8 mouse cellular contexts compared by ENCODE assay signal in genomic region chr1:134065241-134065809, GRCm38 (mm10). TPM values are rescaled to one million over a fixed set of nuclear protein-coding genes. Genes with fewer than 3 reads are reported as not detected.
DNase-seq lines count a peak whose midpoint lies in the region; ATAC-seq and TF ChIP-seq lines count a peak whose summit lies in the region.

No protein-coding gene starts in this region.

- H3K9ac ChIP-seq in midbrain, postnatal 0 days (replicated peaks; ENCODE audit: low read length, poor library complexity, severe bottlenecking): no peak overlapping the region
- no peak overlapping the region for H3K9ac ChIP-seq in forebrain, embryonic 15.5 days (replicated peaks)
- no peak overlapping the region for H3K9ac ChIP-seq in liver, embryonic 12.5 days

- no peak for TF ChIP-seq CTCF in midbrain, postnatal 0 days (IDR thresholded peaks at IDR 0.05)

- H3K27ac ChIP-seq in midbrain, embryonic 10.5 days (replicated peaks): peak overlapping the region; percentile 98
- no peak overlapping the region for H3K27ac ChIP-seq in midbrain, postnatal 0 days (ENCODE audit: low read depth, low read length)
- peak overlapping the region; percentile 98 for H3K27ac ChIP-seq in forebrain, embryonic 15.5 days (replicated peaks)
- H3K27ac ChIP-seq in liver, embryonic 12.5 days: peak overlapping the region; percentile 73

- no peak for ATAC-seq in midbrain, postnatal 0 days (ENCODE audit: low FRiP score)
- no peak for ATAC-seq in forebrain, embryonic 15.5 days (replicated peaks)
- no peak for ATAC-seq in liver, embryonic 12.5 days

- WGBS in midbrain, embryonic 10.5 days: 78% methylated on average over 4 of the region's 4 CpGs
- WGBS in midbrain, postnatal 0 days: 60% methylated on average over 4 of the region's 4 CpGs
- 73% methylated on average over 4 of the region's 4 CpGs for WGBS in forebrain, embryonic 15.5 days
- WGBS in liver, embryonic 12.5 days (ENCODE audit: insufficient replicate concordance): 23% methylated on average over 4 of the region's 4 CpGs

- peaks cover 92% of the 10 kb centered on the region for H3K4me1 ChIP-seq in midbrain, embryonic 10.5 days
- peaks cover 35% of the 10 kb centered on the region for H3K4me1 ChIP-seq in midbrain, postnatal 0 days (ENCODE audit: insufficient read depth, low read length)
- H3K4me1 ChIP-seq in forebrain, embryonic 15.5 days: peaks cover 64% of the 10 kb centered on the region
- peaks cover 88% of the 10 kb centered on the region for H3K4me1 ChIP-seq in liver, embryonic 12.5 days

- DNase-seq in midbrain, embryonic 10.5 days (ENCODE audit: low spot score): no peak
- DNase-seq in midbrain, postnatal 0 days (ENCODE audit: low spot score): no peak
- peak; percentile 47 to 70 for DNase-seq in natural killer cell, adult 2 months (ENCODE audit: low spot score in 2 of 2)
- no peak for DNase-seq in testis, postnatal 14 days (ENCODE audit: low spot score)
- no peak for DNase-seq in layer of hippocampus, adult 9-10 months (ENCODE audit: low spot score)
- no peak for DNase-seq in cerebellum, postnatal 25 days

- no peak overlapping the region for H3K4me2 ChIP-seq in midbrain, postnatal 0 days (ENCODE audit: low read depth, low read length, poor library complexity, severe bottlenecking)
- H3K4me2 ChIP-seq in forebrain, embryonic 15.5 days (replicated peaks): no peak overlapping the region
- no peak overlapping the region for H3K4me2 ChIP-seq in liver, embryonic 12.5 days

- no peak overlapping the region for H3K4me3 ChIP-seq in midbrain, embryonic 10.5 days
- no peak overlapping the region for H3K4me3 ChIP-seq in midbrain, postnatal 0 days (ENCODE audit: low read depth, low read length)
- H3K4me3 ChIP-seq in forebrain, embryonic 15.5 days: no peak overlapping the region
- no peak overlapping the region for H3K4me3 ChIP-seq in liver, embryonic 12.5 days

- H3K36me3 ChIP-seq in midbrain, embryonic 10.5 days: no peaks in the 10 kb centered on the region
- no peaks in the 10 kb centered on the region for H3K36me3 ChIP-seq in midbrain, postnatal 0 days (ENCODE audit: insufficient read depth, low read length)
- no peaks in the 10 kb centered on the region for H3K36me3 ChIP-seq in forebrain, embryonic 15.5 days
- no peaks in the 10 kb centered on the region for H3K36me3 ChIP-seq in liver, embryonic 12.5 days

- no peaks in the 10 kb centered on the region for H3K9me3 ChIP-seq in midbrain, embryonic 10.5 days (replicated peaks)
- no peaks in the 10 kb centered on the region for H3K9me3 ChIP-seq in midbrain, postnatal 0 days (ENCODE audit: low read length)
- no peaks in the 10 kb centered on the region for H3K9me3 ChIP-seq in forebrain, embryonic 15.5 days
- H3K9me3 ChIP-seq in liver, embryonic 12.5 days (replicated peaks): no peaks in the 10 kb centered on the region

- H3K27me3 ChIP-seq in midbrain, embryonic 10.5 days (ENCODE audit: low read depth, poor library complexity, severe bottlenecking): no peaks in the 10 kb centered on the region
- no peaks in the 10 kb centered on the region for H3K27me3 ChIP-seq in midbrain, postnatal 0 days (ENCODE audit: insufficient read depth, low read length)
- no peaks in the 10 kb centered on the region for H3K27me3 ChIP-seq in forebrain, embryonic 15.5 days
- H3K27me3 ChIP-seq in liver, embryonic 12.5 days (replicated peaks): peaks cover 71% of the 10 kb centered on the region

RNA-seq across cellular contexts. Expression of gene Btg2, which starts 13.6 kb away (rescaled TPM):
- polyA plus RNA-seq in midbrain, embryonic 10.5 days (2016; fragmentation: Nextera tagmentation; extraction: Ambion mirVana): 107 and 161 TPM in 2 replicates
- total RNA-seq in midbrain, postnatal 0 days (2014; rRNA removed): 12.0 and 19.8 TPM in 2 replicates
- polyA plus RNA-seq in midbrain, postnatal 0 days (2015; fragmentation: Nextera tagmentation; extraction: Ambion mirVana): 8.9 and 9.9 TPM in 2 replicates
- 69.4 and 76.8 TPM in 2 replicates for polyA plus RNA-seq in forebrain, embryonic 15.5 days (2015; fragmentation: Nextera tagmentation; extraction: Ambion mirVana)
- polyA plus RNA-seq in liver, embryonic 12.5 days (2016; fragmentation: Nextera tagmentation; extraction: Ambion mirVana): 78.2 and 80.8 TPM in 2 replicates

RNA-seq across cellular contexts. Expression of gene Fmod, which starts 28.3 kb away (rescaled TPM):
- 2.8 and 6.5 TPM in 2 replicates for polyA plus RNA-seq in midbrain, embryonic 10.5 days (2016; fragmentation: Nextera tagmentation; extraction: Ambion mirVana)
- total RNA-seq in midbrain, postnatal 0 days (2014; rRNA removed): 17.0 and 17.1 TPM in 2 replicates
- 24.8 and 26.3 TPM in 2 replicates for polyA plus RNA-seq in midbrain, postnatal 0 days (2015; fragmentation: Nextera tagmentation; extraction: Ambion mirVana)
- polyA plus RNA-seq in forebrain, embryonic 15.5 days (2015; fragmentation: Nextera tagmentation; extraction: Ambion mirVana): 4.2 and 6.4 TPM in 2 replicates
- polyA plus RNA-seq in liver, embryonic 12.5 days (2016; fragmentation: Nextera tagmentation; extraction: Ambion mirVana): 2.6 and 3.1 TPM in 2 replicates

RNA-seq across cellular contexts. Expression of gene Chit1, which starts 45.7 kb away (rescaled TPM):
- polyA plus RNA-seq in midbrain, embryonic 10.5 days (2016; fragmentation: Nextera tagmentation; extraction: Ambion mirVana): not detected in 2 replicates
- 0.24 and 0.99 TPM in 2 replicates for total RNA-seq in midbrain, postnatal 0 days (2014; rRNA removed)
- polyA plus RNA-seq in midbrain, postnatal 0 days (2015; fragmentation: Nextera tagmentation; extraction: Ambion mirVana): 0.21 and 0.48 TPM in 2 replicates
- 0.17 and 0.24 TPM in 2 replicates for polyA plus RNA-seq in forebrain, embryonic 15.5 days (2015; fragmentation: Nextera tagmentation; extraction: Ambion mirVana)
- polyA plus RNA-seq in liver, embryonic 12.5 days (2016; fragmentation: Nextera tagmentation; extraction: Ambion mirVana): 0.07 and 0.12 TPM in 2 replicates

Comparison
In these comparisons a context has a peak if more than half of its experiments do, and no peak if none do; other contexts are left out.
1. DNase-seq: peak in natural killer cell, adult 2 months (2 of 2); none in midbrain, embryonic 10.5 days (single experiment), midbrain, postnatal 0 days (single experiment), testis, postnatal 14 days (single experiment), layer of hippocampus, adult 9-10 months (single experiment) and cerebellum, postnatal 25 days (0 of 2).